Mouse (Mus musculus): ENCODE data around the gene Zfp446. TPM values are rescaled to one million over a fixed set of nuclear protein-coding genes. Genes with fewer than 3 reads are reported as not detected.

Gene Zfp446
- polyA plus RNA-seq, 1 experiment: 8.4 TPM

- Histone ChIP-seq H3K27ac (ENCODE audit: control insufficient read depth, insufficient read depth, low read depth, low read length) (no peak overlapping the region), H3K36me3 (ENCODE audit: control insufficient read depth, insufficient read depth, low read length) (no peaks in the 10 kb centered on the region), H3K27me3 (ENCODE audit: control insufficient read depth, insufficient read depth, low read length) (no peaks in the 10 kb centered on the region), H3K4me3 (ENCODE audit: control insufficient read depth, low read depth, low read length) (no peak overlapping the region), H3K4me1 (ENCODE audit: control insufficient read depth, insufficient read depth, low read length) (no peaks in the 10 kb centered on the region; the same call in none of the 2 replicates)
- no peak for TF ChIP-seq CTCF (IDR thresholded peaks at IDR 0.05; ENCODE audit: control insufficient read depth, insufficient read depth, insufficient replicate concordance, low read depth, low read length)
- TF ChIP-seq POLR2A (IDR thresholded peaks at IDR 0.05; ENCODE audit: control insufficient read depth, low read depth, low read length): no peak
These were observed 23.9 kb downstream of the Zfp446 start for GRCm38 (mm10) chr7:13001584-13001983.

- Histone ChIP-seq H3K27ac (ENCODE audit: control insufficient read depth, insufficient read depth, low read depth, low read length) (no peak overlapping the region), H3K27me3 (ENCODE audit: control insufficient read depth, insufficient read depth, low read length) (no peaks in the 10 kb centered on the region), H3K4me1 (ENCODE audit: control insufficient read depth, insufficient read depth, low read length) (peaks cover 6% of the 10 kb centered on the region), H3K4me3 (ENCODE audit: control insufficient read depth, low read depth, low read length) (no peak overlapping the region), H3K36me3 (ENCODE audit: control insufficient read depth, insufficient read depth, low read length) (no peaks in the 10 kb centered on the region)
- TF ChIP-seq CTCF (IDR thresholded peaks at IDR 0.05; ENCODE audit: control insufficient read depth, insufficient read depth, insufficient replicate concordance, low read depth, low read length) (no peak), POLR2A (IDR thresholded peaks at IDR 0.05; ENCODE audit: control insufficient read depth, low read depth, low read length) (no peak)
These were observed 25.7 kb downstream of the Zfp446 start for GRCm38 (mm10) chr7:13003380-13003779.

GRCm38 (mm10) chr7:13006011-13006410 lies 28.4 kb downstream of the Zfp446 start:
- Histone ChIP-seq H3K27ac (ENCODE audit: control insufficient read depth, insufficient read depth, low read depth, low read length) (no peak overlapping the region), H3K36me3 (ENCODE audit: control insufficient read depth, insufficient read depth, low read length) (no peaks in the 10 kb centered on the region), H3K4me3 (ENCODE audit: control insufficient read depth, low read depth, low read length) (no peak overlapping the region), H3K27me3 (ENCODE audit: control insufficient read depth, insufficient read depth, low read length) (no peaks in the 10 kb centered on the region), H3K4me1 (ENCODE audit: control insufficient read depth, insufficient read depth, low read length) (peaks cover 11% of the 10 kb centered on the region)
- TF ChIP-seq CTCF (IDR thresholded peaks at IDR 0.05; ENCODE audit: control insufficient read depth, insufficient read depth, insufficient replicate concordance, low read depth, low read length) (no peak), POLR2A (IDR thresholded peaks at IDR 0.05; ENCODE audit: control insufficient read depth, low read depth, low read length) (no peak)

- Histone ChIP-seq H3K27ac (ENCODE audit: control insufficient read depth, insufficient read depth, low read depth, low read length) (no peak overlapping the region), H3K27me3 (ENCODE audit: control insufficient read depth, insufficient read depth, low read length) (no peaks in the 10 kb centered on the region), H3K4me1 (ENCODE audit: control insufficient read depth, insufficient read depth, low read length) (peaks cover 11% of the 10 kb centered on the region), H3K4me3 (ENCODE audit: control insufficient read depth, low read depth, low read length) (no peak overlapping the region), H3K36me3 (ENCODE audit: control insufficient read depth, insufficient read depth, low read length) (no peaks in the 10 kb centered on the region)
- TF ChIP-seq CTCF (IDR thresholded peaks at IDR 0.05; ENCODE audit: control insufficient read depth, insufficient read depth, insufficient replicate concordance, low read depth, low read length) (no peak), POLR2A (IDR thresholded peaks at IDR 0.05; ENCODE audit: control insufficient read depth, low read depth, low read length) (no peak)
These were observed 28.9 kb downstream of the Zfp446 start for GRCm38 (mm10) chr7:13006531-13006930.

GRCm38 (mm10) chr7:13007341-13008092 lies 29.9 kb downstream of the Zfp446 start:
- Histone ChIP-seq H3K4me3 (ENCODE audit: control insufficient read depth, low read depth, low read length) (no peak overlapping the region), H3K27ac (ENCODE audit: control insufficient read depth, insufficient read depth, low read depth, low read length) (no peak overlapping the region), H3K4me1 (ENCODE audit: control insufficient read depth, insufficient read depth, low read length) (peaks cover 11% of the 10 kb centered on the region), H3K36me3 (ENCODE audit: control insufficient read depth, insufficient read depth, low read length) (no peaks in the 10 kb centered on the region), H3K27me3 (ENCODE audit: control insufficient read depth, insufficient read depth, low read length) (no peaks in the 10 kb centered on the region)
- TF ChIP-seq CTCF (IDR thresholded peaks at IDR 0.05; ENCODE audit: control insufficient read depth, insufficient read depth, insufficient replicate concordance, low read depth, low read length) (no peak), POLR2A (IDR thresholded peaks at IDR 0.05; ENCODE audit: control insufficient read depth, low read depth, low read length) (no peak)

GRCm38 (mm10) chr7:13009143-13010004 lies 31.7 kb downstream of the Zfp446 start:
- Histone ChIP-seq H3K4me3 (ENCODE audit: control insufficient read depth, low read depth, low read length) (peak overlapping the region; percentile 93), H3K27me3 (ENCODE audit: control insufficient read depth, insufficient read depth, low read length) (no peaks in the 10 kb centered on the region), H3K27ac (ENCODE audit: control insufficient read depth, insufficient read depth, low read depth, low read length) (peak overlapping the region; percentile 76), H3K4me1 (ENCODE audit: control insufficient read depth, insufficient read depth, low read length) (peaks cover 11% of the 10 kb centered on the region), H3K36me3 (ENCODE audit: control insufficient read depth, insufficient read depth, low read length) (no peaks in the 10 kb centered on the region)
- TF ChIP-seq POLR2A (IDR thresholded peaks at IDR 0.05; ENCODE audit: control insufficient read depth, low read depth, low read length) (no peak), CTCF (IDR thresholded peaks at IDR 0.05; ENCODE audit: control insufficient read depth, insufficient read depth, insufficient replicate concordance, low read depth, low read length) (peak; percentile 83)
